Comparison of ENCODE assay signal across 25 mouse cellular contexts in genomic region chr10:13941406-13941805, GRCm38 (mm10). TPM values are rescaled to one million over a fixed set of nuclear protein-coding genes. Genes with fewer than 3 reads are reported as not detected.
DNase-seq lines count a peak whose midpoint lies in the region; ATAC-seq and TF ChIP-seq lines count a peak whose summit lies in the region.
"Had no signal": no experiment of that assay in that cellular context is flagged by ENCODE, and none has a peak within 500 bp of the region (broad histone marks: within the 10 kb centered on the region; RNA-seq: fewer than 3 reads in every experiment).

No protein-coding gene starts in this region.

- no peaks in the 10 kb centered on the region for H3K36me3 ChIP-seq in G1E (replicated peaks)
- H3K36me3 ChIP-seq in intestine, embryonic 16.5 days (ENCODE audit: control insufficient read depth, insufficient read depth, low read length) = no peaks in the 10 kb centered on the region
- no peaks in the 10 kb centered on the region for H3K36me3 ChIP-seq in stomach, postnatal 0 days (ENCODE audit: control insufficient read depth, insufficient read depth, low read length)
- H3K36me3 ChIP-seq: embryonic facial prominence, embryonic 12.5 days; embryonic facial prominence, embryonic 15.5 days; heart, embryonic 10.5 days; heart, embryonic 13.5 days had no signal

- H3K27ac ChIP-seq in intestine, embryonic 16.5 days (ENCODE audit: low read length) = no peak overlapping the region
- no peak overlapping the region for H3K27ac ChIP-seq in stomach, postnatal 0 days (replicated peaks)
- H3K27ac ChIP-seq: embryonic facial prominence, embryonic 12.5 days; embryonic facial prominence, embryonic 15.5 days; heart, adult 2 months; heart, embryonic 10.5 days; heart, embryonic 13.5 days; hindbrain, embryonic 14.5 days had no signal

- H3K27me3 ChIP-seq in G1E (ENCODE audit: insufficient read depth, low read length) = no peaks in the 10 kb centered on the region
- H3K27me3 ChIP-seq in intestine, embryonic 16.5 days (replicated peaks; ENCODE audit: control insufficient read depth, insufficient read depth, low read length) = no peaks in the 10 kb centered on the region
- no peaks in the 10 kb centered on the region for H3K27me3 ChIP-seq in stomach, postnatal 0 days (ENCODE audit: control insufficient read depth, insufficient read depth, low read length)
- H3K27me3 ChIP-seq: embryonic facial prominence, embryonic 12.5 days; embryonic facial prominence, embryonic 15.5 days; heart, embryonic 13.5 days had no signal

- no peaks in the 10 kb centered on the region for H3K4me1 ChIP-seq in G1E (ENCODE audit: insufficient read depth, low read depth, low read length)
- no peaks in the 10 kb centered on the region for H3K4me1 ChIP-seq in intestine, embryonic 16.5 days (ENCODE audit: control insufficient read depth, insufficient read depth, low read length)
- no peaks in the 10 kb centered on the region for H3K4me1 ChIP-seq in stomach, postnatal 0 days (replicated peaks; ENCODE audit: control insufficient read depth, insufficient read depth)
- H3K4me1 ChIP-seq: embryonic facial prominence, embryonic 12.5 days; embryonic facial prominence, embryonic 15.5 days had no signal

- peak; percentile 79 for DNase-seq in 416B (ENCODE audit: low read depth)
- DNase-seq in G1E (ENCODE audit: low spot score) = no peak
- DNase-seq in stomach, postnatal 0 days (ENCODE audit: low spot score) = no peak
- DNase-seq in lung, adult 18-20 months = no peak
- no peak for DNase-seq in kidney, postnatal 36 days
- DNase-seq: adrenal gland, postnatal 10 days; adrenal gland, postnatal 36 days; cerebellum, adult 18-20 months; cerebellum, adult 9-10 months; cerebellum, postnatal 14 days; forebrain, postnatal 0 days; gastrocnemius, postnatal 25 days; heart, adult 2 months; heart, postnatal 14 days; heart, postnatal 4 days had no signal

- ATAC-seq in G1E (ENCODE audit: extremely low read depth, insufficient number of reproducible peaks, low FRiP score, poor library complexity, severe bottlenecking) = peak; percentile 34
- peak; percentile 33; the same call in 1 of the 2 replicates for ATAC-seq in intestine, embryonic 16.5 days
- peak; percentile 73 for ATAC-seq in stomach, postnatal 0 days (ENCODE audit: low FRiP score, low TSS enrichment)
- no peak for ATAC-seq in inflammation-experienced regulatory T-cells, adult 6 months
- ATAC-seq: CD4-positive, CD25-positive, alpha-beta regulatory T cell, adult 4 months; forebrain, embryonic 14.5 days; forebrain, postnatal 0 days; Patski had no signal

- H3K4me2 ChIP-seq in intestine, embryonic 16.5 days (ENCODE audit: low read depth, low read length) = no peak overlapping the region
- no peak overlapping the region for H3K4me2 ChIP-seq in stomach, postnatal 0 days (replicated peaks; ENCODE audit: low read depth)
- H3K4me2 ChIP-seq: embryonic facial prominence, embryonic 12.5 days; embryonic facial prominence, embryonic 15.5 days; heart, embryonic 13.5 days; hindbrain, embryonic 14.5 days had no signal

- no peak overlapping the region for H3K4me3 ChIP-seq in G1E (ENCODE audit: low read depth, low read length)
- H3K4me3 ChIP-seq in intestine, embryonic 16.5 days (ENCODE audit: low read length) = no peak overlapping the region
- no peak overlapping the region for H3K4me3 ChIP-seq in stomach, postnatal 0 days (ENCODE audit: low read depth, low read length)
- H3K4me3 ChIP-seq: embryonic facial prominence, embryonic 12.5 days; embryonic facial prominence, embryonic 15.5 days; heart, adult 2 months; heart, embryonic 10.5 days; heart, embryonic 13.5 days had no signal

- H3K9me3 ChIP-seq in G1E (replicated peaks) = no peaks in the 10 kb centered on the region
- H3K9me3 ChIP-seq in intestine, embryonic 16.5 days (ENCODE audit: control insufficient read depth, low read length) = no peaks in the 10 kb centered on the region
- no peaks in the 10 kb centered on the region for H3K9me3 ChIP-seq in stomach, postnatal 0 days (ENCODE audit: control insufficient read depth, low read length)
- H3K9me3 ChIP-seq: embryonic facial prominence, embryonic 12.5 days; embryonic facial prominence, embryonic 15.5 days; heart, embryonic 10.5 days; heart, embryonic 13.5 days had no signal

- no peak overlapping the region for H3K9ac ChIP-seq in intestine, embryonic 16.5 days (ENCODE audit: low read depth, low read length)
- no peak overlapping the region for H3K9ac ChIP-seq in stomach, postnatal 0 days (ENCODE audit: low read length)
- H3K9ac ChIP-seq: embryonic facial prominence, embryonic 12.5 days; embryonic facial prominence, embryonic 15.5 days; forebrain, postnatal 0 days; heart, embryonic 13.5 days; hindbrain, embryonic 14.5 days had no signal

- TF ChIP-seq CTCF in G1E (IDR thresholded peaks at IDR 0.05; ENCODE audit: low read depth, low read length) = no peak
- TF ChIP-seq CTCF in stomach, postnatal 0 days (IDR thresholded peaks at IDR 0.05; ENCODE audit: low read depth) = no peak

- WGBS in intestine, embryonic 16.5 days = 67% methylated on average over 2 of the region's 2 CpGs
- 68% methylated on average over 2 of the region's 2 CpGs for WGBS in stomach, postnatal 0 days

- TF ChIP-seq EP300 in stomach, postnatal 0 days (optimal IDR thresholded peaks at IDR 0.05) = no peak

RNA-seq across cellular contexts. Expression of gene Hivep2, which starts 24.5 kb away (rescaled TPM):
- total RNA-seq in G1E (2014; fragmentation: Nextera tagmentation) (0.34 TPM in 1 of 2 replicates, not detected in the other), G1E (2017) (0.16 and 0.29 TPM in 2 replicates)
- polyA plus RNA-seq in G1E (2012) = not detected in 2 replicates
- polyA plus RNA-seq in intestine, embryonic 16.5 days (2015; fragmentation: Nextera tagmentation; extraction: Ambion mirVana) = 3.4 and 3.6 TPM in 2 replicates
- 2.9 and 3.1 TPM in 2 replicates for polyA plus RNA-seq in stomach, postnatal 0 days (2015; fragmentation: Nextera tagmentation; extraction: Ambion mirVana)
- 10 to 100 TPM; 19.4 to 32.6 (median 24.8) TPM for polyA plus RNA-seq in inflammation-experienced regulatory T-cells, adult 6 months (2017; shearing (Covaris generic))
